Mouse (Mus musculus): ENCODE measurements at regions not wholly inside any gene's neighbourhood (a gene's known extent, or its start where the extent isn't known, plus 50 kb on each side); places are given as distances from the start of the nearest gene placed in this dataset.
A peak's percentile ranks its signal among the peaks of the same experiment; 100 is the strongest.

- no peak for DNase-seq
Observed at GRCm38 (mm10) chr10:39250039-39250438, 86.4 kb upstream of the Ccn6 start.

- no peak for DNase-seq
Observed at GRCm38 (mm10) chr10:39248486-39248885, 84.9 kb upstream of the Ccn6 start.

DNA sequence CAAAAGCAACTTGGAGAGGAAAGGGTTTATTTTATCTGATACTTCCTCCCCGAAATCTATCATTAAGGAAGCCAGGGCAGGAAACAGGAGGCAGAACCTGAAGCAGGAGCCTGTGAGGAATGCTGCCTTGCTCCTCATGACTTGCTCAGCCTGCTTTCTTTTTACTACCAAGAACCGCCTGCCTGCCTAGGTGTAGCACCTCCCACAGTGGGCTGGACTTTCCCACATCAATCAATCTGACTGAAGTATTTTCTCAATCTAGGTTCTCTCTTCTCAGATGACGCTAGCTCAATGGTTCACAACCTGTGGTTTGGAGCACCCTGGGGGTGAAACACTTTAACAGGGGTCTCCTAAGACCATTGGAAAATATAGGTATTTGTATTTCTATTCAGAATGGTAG is 83.4 kb upstream of the Ccn6 start:
- DNase-seq: no peak

- DNase-seq: no peak
Observed at GRCm38 (mm10) chr10:39245141-39245540, 81.5 kb upstream of the Ccn6 start.

DNA sequence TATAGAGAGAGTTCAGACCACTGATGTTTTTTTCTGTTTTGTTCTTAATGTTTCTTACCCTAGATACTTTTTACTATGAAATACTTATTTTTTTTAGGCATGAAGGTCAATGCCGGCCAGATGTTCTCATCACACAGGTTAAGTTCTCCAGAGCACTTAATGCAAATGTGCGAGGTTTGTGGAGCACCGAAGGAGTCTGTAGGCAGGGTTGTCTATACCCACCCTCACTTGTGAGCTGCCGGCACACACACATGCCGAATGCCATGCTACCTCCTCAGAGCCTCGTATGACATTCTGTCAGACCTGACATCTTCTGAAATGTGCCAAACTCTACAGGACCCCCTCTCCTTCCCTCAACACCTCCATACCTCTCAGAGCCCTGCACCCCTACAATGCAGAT is 80.5 kb upstream of the Ccn6 start:
- no peak for DNase-seq

- DNase-seq: no peak
Observed at GRCm38 (mm10) chr10:39242398-39242797, 78.8 kb upstream of the Ccn6 start.

DNA sequence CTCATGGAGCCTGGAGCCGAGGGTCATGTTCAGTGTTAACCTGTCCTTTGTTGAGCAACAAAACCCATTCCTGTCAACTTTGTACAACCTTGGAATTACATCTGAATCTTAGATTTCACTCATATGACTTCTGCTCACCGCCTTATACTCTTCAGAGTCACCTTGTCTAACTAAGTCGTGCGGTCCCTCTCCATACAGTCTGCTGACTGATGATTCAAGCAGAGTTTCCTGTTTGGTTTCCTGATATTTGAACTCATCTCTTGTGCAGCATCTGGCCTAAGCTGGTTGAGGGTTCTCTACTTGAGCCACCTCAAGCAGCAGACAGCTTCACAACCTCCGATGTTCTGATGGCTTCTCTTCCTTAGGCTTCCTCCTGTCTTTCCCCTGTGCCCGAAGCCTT is 78.3 kb upstream of the Ccn6 start:
- no peak for DNase-seq

DNA sequence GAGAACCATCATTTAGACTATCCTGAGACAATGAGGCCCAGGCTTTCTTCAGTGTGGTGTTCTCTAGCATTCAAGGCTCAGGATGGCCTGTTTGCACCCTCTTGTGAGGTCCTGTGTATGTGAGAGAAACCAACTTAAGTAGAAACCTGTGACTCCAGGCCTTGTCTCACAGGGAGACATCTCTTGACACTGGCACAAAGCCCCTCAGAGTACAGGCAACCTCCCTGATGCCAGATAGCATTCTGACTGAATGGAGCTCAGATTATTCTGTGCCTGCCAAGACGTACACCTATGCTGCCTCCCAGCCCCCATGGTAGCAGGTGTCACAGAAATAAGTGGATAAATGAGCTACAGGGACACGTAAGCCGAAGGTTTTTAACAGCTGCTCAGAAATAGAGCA is 77.9 kb upstream of the Ccn6 start:
- DNase-seq: no peak

DNA sequence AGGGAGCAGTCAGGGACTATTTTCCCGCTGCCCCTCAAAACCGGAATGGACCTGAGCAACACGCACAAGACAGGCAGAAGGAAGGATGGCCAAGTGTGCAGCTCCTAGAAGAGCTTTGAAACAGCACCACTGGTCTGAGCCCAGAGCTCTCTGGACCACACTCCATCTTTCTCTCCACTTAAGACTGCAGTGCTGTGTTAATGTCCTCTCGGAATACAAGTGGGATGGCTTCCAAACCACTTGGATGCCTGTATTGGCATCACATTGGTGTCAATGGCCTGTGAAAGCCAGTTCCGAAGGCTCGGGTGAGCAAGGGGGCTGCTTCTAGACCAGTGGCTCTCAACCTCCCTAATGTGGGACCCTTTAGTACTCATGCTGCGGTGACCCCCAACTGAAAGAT is 77.4 kb upstream of the Ccn6 start:
- no peak for DNase-seq

DNA sequence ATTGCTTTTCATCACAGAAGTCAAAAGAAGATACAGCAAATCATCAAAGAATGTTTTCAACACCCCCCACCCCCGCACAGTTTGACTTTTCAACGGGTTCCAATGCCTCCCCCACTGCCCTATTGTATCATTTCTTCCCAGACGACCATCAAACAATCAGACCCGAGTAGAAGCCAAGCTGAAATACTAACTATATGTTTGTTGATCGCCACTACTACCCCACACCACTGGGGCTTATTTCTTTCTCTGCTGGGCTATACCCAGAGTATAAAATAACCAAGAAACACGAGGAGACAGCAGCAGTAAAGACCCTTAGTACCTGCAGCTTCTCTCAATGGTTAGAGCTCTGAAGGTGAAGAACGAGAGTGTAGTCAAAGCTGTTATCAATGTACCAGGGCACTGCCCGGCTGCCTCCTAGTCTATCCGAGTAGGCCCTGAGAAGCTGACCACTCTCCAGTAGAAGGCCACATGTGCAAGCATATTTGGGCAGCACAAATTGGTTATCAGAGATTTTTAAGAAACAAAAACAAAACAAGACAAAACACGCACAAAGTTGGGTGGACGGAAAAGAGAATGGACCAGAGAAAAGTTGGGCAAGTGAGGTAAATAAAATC is 76.7 kb upstream of the Ccn6 start:
- no peak for DNase-seq

GRCm38 (mm10) chr10:39239498-39240177 is 76.0 kb upstream of the Ccn6 start:
- peak; percentile 81 to 89 for DNase-seq

DNA sequence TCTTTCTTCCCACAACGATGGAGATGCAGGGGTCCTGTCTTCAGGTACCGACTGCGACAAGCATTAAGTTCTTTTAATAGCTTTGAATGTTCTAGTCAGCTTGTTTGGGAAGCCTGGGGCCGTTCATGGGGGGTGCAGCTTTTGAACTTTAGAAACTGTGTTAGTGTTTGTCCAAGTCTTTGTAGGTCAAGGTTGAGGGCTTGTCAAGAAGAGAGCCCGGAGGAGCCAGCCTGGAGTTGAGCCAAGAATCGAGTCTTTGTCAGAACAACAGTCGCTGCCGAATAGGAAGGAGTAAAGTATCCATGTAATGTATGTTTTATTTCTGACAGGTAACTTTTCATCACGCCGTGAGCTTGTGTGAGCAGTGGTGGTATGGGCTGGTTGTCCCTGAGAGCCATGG is 75.0 kb upstream of the Ccn6 start:
- DNase-seq: peak in 1 of 2 experiments; percentile 29

DNA sequence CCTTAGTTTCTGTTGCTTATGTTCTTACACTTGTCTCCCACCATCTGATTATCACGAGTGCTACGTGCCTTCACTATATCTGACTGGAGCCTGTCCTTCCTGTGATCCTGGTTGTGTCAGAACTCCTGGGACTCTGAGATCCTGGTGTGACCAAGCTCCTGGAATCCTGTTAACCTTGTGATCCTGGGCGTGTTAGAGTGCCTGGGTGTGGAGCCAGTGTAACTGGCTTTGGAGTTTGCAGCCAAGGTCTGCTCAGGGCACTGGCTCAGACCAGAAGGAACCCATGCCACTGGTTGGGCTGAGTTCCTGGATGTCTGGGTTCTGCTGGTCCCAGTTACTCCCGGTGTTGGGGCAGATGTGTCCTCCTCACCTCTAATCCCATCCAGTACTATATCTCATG is 74.0 kb upstream of the Ccn6 start:
- peak; percentile 28 to 39 for DNase-seq

- no peak for DNase-seq
Observed at GRCm38 (mm10) chr10:39233926-39234450, 70.4 kb upstream of the Ccn6 start.

- DNase-seq: no peak
Observed at GRCm38 (mm10) chr10:39233191-39233590, 69.6 kb upstream of the Ccn6 start.

DNA sequence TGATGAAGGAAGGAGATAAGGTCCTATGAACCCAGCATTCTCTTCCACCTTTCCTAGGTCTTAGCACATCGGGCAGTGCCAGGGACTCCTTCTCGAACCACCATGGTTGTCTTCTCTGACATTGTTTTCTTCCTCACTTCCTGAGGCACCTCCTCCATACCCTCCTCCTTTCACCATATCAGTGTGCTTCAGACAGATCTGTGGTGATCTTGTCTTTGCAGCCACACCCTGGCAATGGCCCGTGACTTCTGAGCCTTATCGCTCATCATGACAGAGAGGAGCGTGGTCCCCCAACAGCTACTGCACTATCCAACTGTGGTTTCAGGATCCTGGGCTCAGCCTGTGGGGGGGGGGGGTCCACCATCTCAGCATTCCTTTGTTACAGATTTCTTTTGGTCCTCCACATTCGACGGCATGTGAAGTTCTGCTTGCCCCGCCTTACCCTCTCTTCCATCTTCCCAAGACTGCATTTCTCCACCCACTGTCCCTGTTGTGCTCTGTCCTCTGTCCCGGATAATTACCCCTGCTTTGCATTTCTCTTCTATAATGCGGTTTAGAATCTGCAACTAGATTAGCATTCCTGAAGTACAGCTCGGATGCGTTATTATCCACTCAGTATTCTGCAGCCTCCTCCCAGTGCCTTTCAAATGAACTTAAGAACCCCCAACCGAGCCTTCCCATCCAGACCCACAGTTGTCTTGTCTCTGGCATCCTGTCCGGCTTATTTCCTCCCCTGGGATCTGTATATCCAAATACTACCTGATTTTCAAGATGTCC is 67.2 kb upstream of the Ccn6 start:
- DNase-seq: no peak

GRCm38 (mm10) chr10:39229233-39229632 is 65.6 kb upstream of the Ccn6 start:
- DNase-seq: no peak

DNA sequence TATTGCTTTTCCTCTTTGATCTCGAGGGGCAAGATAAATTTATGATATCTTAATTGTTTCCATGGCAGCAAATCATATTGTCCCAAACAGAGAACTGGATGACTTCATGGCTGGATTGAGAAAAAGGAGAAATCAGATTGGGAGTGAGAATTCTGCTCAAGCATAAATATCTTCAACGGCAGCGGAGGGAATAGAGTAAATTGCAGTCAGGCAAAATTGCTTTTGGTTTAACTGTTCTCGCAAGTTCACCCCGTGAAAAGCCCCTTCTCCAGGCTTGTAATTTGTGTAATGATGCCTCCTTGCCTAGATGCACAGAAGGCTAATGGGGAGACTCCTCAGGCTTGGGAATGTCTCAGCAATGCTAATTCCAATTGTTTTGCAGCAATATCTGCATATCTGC is 64.4 kb upstream of the Ccn6 start:
- DNase-seq: no peak

DNA sequence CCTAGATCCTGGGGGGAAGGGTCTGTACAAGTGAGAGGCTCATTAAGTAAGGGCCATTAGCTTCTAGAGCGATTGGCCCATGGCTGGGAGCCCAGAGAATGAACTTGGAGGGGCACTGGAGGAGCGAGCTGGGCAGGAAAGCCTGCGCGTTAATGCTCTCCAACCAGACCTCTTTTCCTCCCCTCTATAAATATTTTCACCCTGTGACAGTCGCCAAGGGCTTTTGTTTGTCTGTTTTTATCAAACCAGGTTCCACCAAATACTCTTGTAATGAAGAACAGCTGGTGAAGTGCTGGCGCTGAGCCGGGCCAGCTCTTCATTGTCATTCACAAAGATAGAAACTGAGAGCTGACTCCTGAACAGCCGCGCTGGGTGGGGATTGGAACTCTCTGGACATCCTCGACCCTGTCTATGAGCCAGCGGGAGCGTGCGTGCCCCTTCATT is 63.9 kb upstream of the Ccn6 start:
- DNase-seq: peak; percentile 66 to 71

- no peak for DNase-seq
Observed at GRCm38 (mm10) chr10:39226518-39226917, 62.9 kb upstream of the Ccn6 start.

DNA sequence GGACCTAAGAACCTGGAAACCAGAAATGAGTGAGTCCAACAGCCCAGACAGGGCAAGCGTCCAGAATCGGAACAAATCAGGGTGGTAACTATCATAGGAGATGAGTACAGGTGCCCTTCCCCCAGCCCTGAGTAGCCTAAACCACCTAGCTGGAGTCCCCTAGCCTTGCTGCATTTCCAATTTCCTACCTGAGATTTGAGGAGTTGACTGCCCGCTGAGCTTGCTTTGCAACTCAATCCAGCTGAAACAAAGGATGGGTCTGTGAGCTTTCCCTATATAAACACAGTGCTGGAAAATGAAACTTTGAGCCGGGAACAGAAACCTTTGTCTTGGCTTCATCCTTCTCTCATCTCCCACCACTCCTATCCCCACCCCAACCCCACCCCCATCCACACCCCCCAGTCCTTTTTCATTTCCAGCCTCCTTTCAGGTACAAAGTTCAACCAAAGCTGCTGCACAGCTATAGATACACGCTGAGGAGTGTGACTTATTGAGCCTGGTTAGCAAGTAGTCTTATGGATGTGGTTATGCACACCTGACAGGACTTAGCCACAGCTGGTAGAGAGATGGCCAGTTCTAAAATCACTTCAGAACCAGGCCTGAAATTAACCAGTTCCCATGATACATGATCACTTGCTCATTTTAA is 61.0 kb upstream of the Ccn6 start:
- no peak for DNase-seq

GRCm38 (mm10) chr10:39221028-39221427 is 57.4 kb upstream of the Ccn6 start:
- DNase-seq: no peak

GRCm38 (mm10) chr10:39219366-39219765 is 55.8 kb upstream of the Ccn6 start:
- no peak for DNase-seq
